Mouse (Mus musculus) midbrain, embryonic 12.5 days (tissue): Measurements from ENCODE around the gene Depp1. TPM values are rescaled to one million over a fixed set of nuclear protein-coding genes. Genes with fewer than 3 reads are reported as not detected.

ENCODE experiments used
- ATAC-seq: fragments of 200-750 bp; cut with Nextera tagmentation; 2 replicates; pipeline ENCODE4 v1.8.0; 2017; ENCODE audit warnings: low read depth, moderate TSS enrichment, moderate library complexity; ENCODE audit not compliant: low FRiP score
- H3K27ac ChIP-seq: fragments of 300-500 bp; sonication (generic); replicated peaks from 2 replicates; pipeline ENCODE4 v1.5.1; 2016; ENCODE audit warnings: mild to moderate bottlenecking
- H3K27me3 ChIP-seq: fragments of 300-500 bp; sonication (generic); 2 replicates; pipeline ENCODE4 v1.6.1; 2016; ENCODE audit warnings: mild to moderate bottlenecking
- H3K36me3 ChIP-seq: fragments of 300-500 bp; sonication (generic); 2 replicates; pipeline ENCODE4 v1.6.1; 2016
- H3K4me1 ChIP-seq: fragments of 300-500 bp; sonication (generic); 2 replicates; pipeline ENCODE4 v1.6.1; 2016
- H3K4me2 ChIP-seq: fragments of 300-500 bp; sonication (generic); replicated peaks from 2 replicates; pipeline ENCODE4 v1.6.1; 2016; ENCODE audit warnings: mild to moderate bottlenecking, moderate library complexity
- H3K4me3 ChIP-seq: fragments of 300-500 bp; sonication (generic); 2 replicates; pipeline ENCODE4 v1.5.1; 2016; ENCODE audit warnings: mild to moderate bottlenecking
- H3K9ac ChIP-seq: fragments of 300-500 bp; sonication (generic); replicated peaks from 2 replicates; pipeline ENCODE4 v1.6.1; 2016; ENCODE audit warnings: mild to moderate bottlenecking, moderate library complexity
- H3K9me3 ChIP-seq: fragments of 300-500 bp; sonication (generic); 2 replicates; pipeline ENCODE4 v1.6.1; 2016; ENCODE audit warnings: mild to moderate bottlenecking
- WGBS: fragments of 180-500 bp; shearing (Covaris S2); methylation state at CpG from one replicate; pipeline ENCODE4 v1.1.7; 2016; 5-methylcytosine and 5-hydroxymethylcytosine counted together
- polyA plus RNA-seq: library from polyadenylated mRNA; unstranded; fragments of >200 nt; fragmentation: Nextera tagmentation; extraction: Ambion mirVana; gene quantifications from 2 replicates; pipeline ENCODE4 v1.2.1, GENCODE M21; 2016

Gene Depp1
- polyA plus RNA-seq, 1 experiment from 2014 or later, result 7.1 TPM

GRCm38 (mm10) chr6:116633741-116634695 lies 16.4 kb upstream of the Depp1 start:
- Histone ChIP-seq H3K4me3 (no peak overlapping the region), H3K9me3 (no peaks in the 10 kb centered on the region), H3K27me3 (no peaks in the 10 kb centered on the region), H3K9ac (no peak overlapping the region), H3K4me1 (no peaks in the 10 kb centered on the region), H3K4me2 (no peak overlapping the region), H3K27ac (no peak overlapping the region), H3K36me3 (peaks cover 16% of the 10 kb centered on the region; the same call in 1 of the 2 replicates)
- no peak for ATAC-seq
- WGBS, result 92% methylated on average over 17 of the region's 17 CpGs

GRCm38 (mm10) chr6:116635251-116636180 lies 14.9 kb upstream of the Depp1 start:
- Histone ChIP-seq H3K4me1 (no peaks in the 10 kb centered on the region), H3K27ac (no peak overlapping the region), H3K9ac (no peak overlapping the region), H3K4me3 (no peak overlapping the region), H3K27me3 (no peaks in the 10 kb centered on the region), H3K9me3 (no peaks in the 10 kb centered on the region), H3K4me2 (no peak overlapping the region), H3K36me3 (peaks cover 16% of the 10 kb centered on the region; the same call in 1 of the 2 replicates)
- 78% methylated on average over 10 of the region's 10 CpGs for WGBS
- ATAC-seq, result no peak

- peaks cover 16% of the 10 kb centered on the region; the same call in 1 of the 2 replicates for H3K36me3 ChIP-seq
- no peak overlapping the region for H3K4me2 ChIP-seq
- no peak overlapping the region for H3K4me3 ChIP-seq
- H3K4me1 ChIP-seq, result no peaks in the 10 kb centered on the region
- no peak overlapping the region for H3K9ac ChIP-seq
- H3K27ac ChIP-seq, result no peak overlapping the region
- no peaks in the 10 kb centered on the region for H3K9me3 ChIP-seq
- H3K27me3 ChIP-seq, result no peaks in the 10 kb centered on the region
- 89% methylated on average over 9 of the region's 9 CpGs for WGBS
- ATAC-seq, result no peak
Observed at GRCm38 (mm10) chr6:116636581-116637235, 13.7 kb upstream of the Depp1 start.

- Histone ChIP-seq H3K27me3 (no peaks in the 10 kb centered on the region), H3K36me3 (peaks cover 16% of the 10 kb centered on the region; the same call in 1 of the 2 replicates), H3K4me1 (no peaks in the 10 kb centered on the region), H3K9ac (no peak overlapping the region), H3K9me3 (no peaks in the 10 kb centered on the region), H3K27ac (no peak overlapping the region), H3K4me3 (no peak overlapping the region), H3K4me2 (no peak overlapping the region)
- ATAC-seq, result no peak
- 91% methylated on average over 5 of the region's 5 CpGs for WGBS
Observed at GRCm38 (mm10) chr6:116637496-116637895, 12.9 kb upstream of the Depp1 start.

- Histone ChIP-seq H3K27ac (no peak overlapping the region), H3K4me3 (no peak overlapping the region), H3K4me1 (no peaks in the 10 kb centered on the region), H3K27me3 (no peaks in the 10 kb centered on the region), H3K36me3 (peaks cover 23% of the 10 kb centered on the region; the same call in 1 of the 2 replicates), H3K4me2 (no peak overlapping the region), H3K9me3 (no peaks in the 10 kb centered on the region), H3K9ac (no peak overlapping the region)
- no peak for ATAC-seq
- WGBS, result 79% methylated on average over 2 of the region's 2 CpGs
Observed at GRCm38 (mm10) chr6:116638871-116639270, 11.5 kb upstream of the Depp1 start.

- Histone ChIP-seq H3K4me1 (no peaks in the 10 kb centered on the region), H3K9ac (no peak overlapping the region), H3K9me3 (no peaks in the 10 kb centered on the region), H3K27ac (no peak overlapping the region), H3K4me2 (no peak overlapping the region), H3K4me3 (no peak overlapping the region), H3K27me3 (no peaks in the 10 kb centered on the region), H3K36me3 (peaks cover 29% of the 10 kb centered on the region)
- WGBS, result 70% methylated on average over 2 of the region's 2 CpGs
- ATAC-seq, result no peak
Observed at GRCm38 (mm10) chr6:116639663-116640062, 10.7 kb upstream of the Depp1 start.

GRCm38 (mm10) chr6:116642942-116643341 lies 7.5 kb upstream of the Depp1 start:
- Histone ChIP-seq H3K27ac (no peak overlapping the region), H3K4me3 (no peak overlapping the region), H3K27me3 (no peaks in the 10 kb centered on the region), H3K4me1 (no peaks in the 10 kb centered on the region), H3K9ac (no peak overlapping the region), H3K4me2 (no peak overlapping the region), H3K36me3 (peaks cover 35% of the 10 kb centered on the region), H3K9me3 (no peaks in the 10 kb centered on the region)
- 87% methylated on average over 11 of the region's 11 CpGs for WGBS
- no peak for ATAC-seq

GRCm38 (mm10) chr6:116643881-116644280 lies 6.5 kb upstream of the Depp1 start:
- Histone ChIP-seq H3K4me2 (no peak overlapping the region), H3K9ac (no peak overlapping the region), H3K27ac (no peak overlapping the region), H3K4me1 (no peaks in the 10 kb centered on the region), H3K9me3 (no peaks in the 10 kb centered on the region), H3K36me3 (peaks cover 32% of the 10 kb centered on the region), H3K4me3 (no peak overlapping the region), H3K27me3 (no peaks in the 10 kb centered on the region)
- ATAC-seq, result no peak
- 57% methylated on average over 4 of the region's 4 CpGs for WGBS

- Histone ChIP-seq H3K4me1 (no peaks in the 10 kb centered on the region), H3K9me3 (no peaks in the 10 kb centered on the region), H3K27me3 (no peaks in the 10 kb centered on the region), H3K4me2 (no peak overlapping the region), H3K4me3 (no peak overlapping the region), H3K27ac (no peak overlapping the region), H3K9ac (no peak overlapping the region), H3K36me3 (peaks cover 32% of the 10 kb centered on the region)
- 81% methylated on average over 3 of the region's 3 CpGs for WGBS
- no peak for ATAC-seq
Observed at GRCm38 (mm10) chr6:116644335-116644734, 6.1 kb upstream of the Depp1 start.

GRCm38 (mm10) chr6:116647763-116648162 lies 2.6 kb upstream of the Depp1 start:
- no peak overlapping the region for H3K9ac ChIP-seq
- no peak overlapping the region for H3K27ac ChIP-seq
- no peaks in the 10 kb centered on the region for H3K27me3 ChIP-seq
- no peaks in the 10 kb centered on the region for H3K9me3 ChIP-seq
- H3K4me1 ChIP-seq, result no peaks in the 10 kb centered on the region
- no peak overlapping the region for H3K4me3 ChIP-seq
- ATAC-seq, result no peak
- no peak overlapping the region for H3K4me2 ChIP-seq
- H3K36me3 ChIP-seq, result peaks cover 32% of the 10 kb centered on the region
- 80% methylated on average over 12 of the region's 12 CpGs for WGBS

- H3K9ac ChIP-seq, result no peak overlapping the region
- H3K27ac ChIP-seq, result no peak overlapping the region
- H3K36me3 ChIP-seq, result peaks cover 18% of the 10 kb centered on the region
- H3K4me3 ChIP-seq, result no peak overlapping the region
- H3K4me2 ChIP-seq, result no peak overlapping the region
- no peaks in the 10 kb centered on the region for H3K27me3 ChIP-seq
- WGBS, result 92% methylated on average over 7 of the region's 7 CpGs
- H3K4me1 ChIP-seq, result no peaks in the 10 kb centered on the region
- no peaks in the 10 kb centered on the region for H3K9me3 ChIP-seq
- no peak for ATAC-seq
Observed at GRCm38 (mm10) chr6:116649811-116650210, 598 bp upstream of the Depp1 start.
